Mouse (Mus musculus) neural tube, embryonic 10.5 days (tissue): Measurements from ENCODE around the gene Olfr1044.
"Not testable (repeated sequence)": the region's sequence is repeated elsewhere in the genome, so short reads cannot be mapped to it uniquely, and the experiment has no call there.

ENCODE experiments used
- DNase-seq: peaks from one replicate; pipeline ENCODE4 v3.0.0-alpha.2; 2017; ENCODE audit warnings: low spot score; ENCODE audit errors: extremely low spot score

Gene Olfr1044

DNA sequence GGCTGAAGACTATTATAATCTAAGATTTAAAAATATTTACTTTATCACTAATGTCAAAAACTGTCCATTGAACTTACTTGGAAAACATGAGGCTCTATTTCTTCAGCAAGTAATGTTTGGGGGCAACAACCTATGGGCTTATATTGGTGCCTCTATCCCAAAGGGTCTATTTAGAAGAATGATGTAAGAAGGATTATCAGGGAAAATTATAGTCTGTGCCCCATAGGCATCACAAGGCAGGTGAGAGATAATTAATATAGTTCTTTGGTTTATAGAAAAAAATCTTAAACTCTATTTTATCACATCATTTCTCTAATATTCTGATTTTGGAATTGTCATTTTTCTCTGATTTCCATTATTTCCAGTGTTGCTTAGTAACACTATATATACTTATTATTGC lies at the start of gene Olfr1044:
Gene Olfr1044, minus strand, starts transcription at position 101 of the 400 bp plus-strand sequence.
- no peak for DNase-seq

DNA sequence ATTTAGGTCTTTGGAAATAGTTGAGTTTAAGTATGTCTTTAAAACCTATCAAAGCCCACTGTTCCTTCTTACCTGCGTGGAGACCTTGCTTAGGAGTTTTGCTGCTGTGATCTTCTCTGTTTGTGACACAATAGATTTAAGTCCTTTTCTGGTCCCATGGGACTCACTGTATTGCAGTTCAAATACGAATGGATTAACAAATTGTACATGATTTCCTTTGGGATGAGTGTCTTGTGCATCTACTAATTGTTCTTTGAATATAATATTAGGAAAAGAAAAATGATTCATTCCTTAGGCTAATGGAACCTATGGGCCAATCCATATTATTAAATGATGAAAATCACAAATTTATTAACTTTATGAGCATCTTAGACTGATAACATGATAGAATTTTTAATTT lies 41.6 kb upstream of the Olfr1044 start, which contains the start of gene Olfr1046:
Gene Olfr1046, minus strand, starts transcription at position 101 of the 400 bp plus-strand sequence.
- DNase-seq: no peak

GRCm38 (mm10) chr2:86202909-86203308 lies 25.3 kb upstream of the Olfr1044 start, which contains the start of gene Olfr1045:
Olfr1045 (minus strand) TSS chr2:86203009.
- DNase-seq: no peak

GRCm38 (mm10) chr2:86195863-86196262 lies 18.2 kb upstream of the Olfr1044 start:
- DNase-seq: no peak

DNA sequence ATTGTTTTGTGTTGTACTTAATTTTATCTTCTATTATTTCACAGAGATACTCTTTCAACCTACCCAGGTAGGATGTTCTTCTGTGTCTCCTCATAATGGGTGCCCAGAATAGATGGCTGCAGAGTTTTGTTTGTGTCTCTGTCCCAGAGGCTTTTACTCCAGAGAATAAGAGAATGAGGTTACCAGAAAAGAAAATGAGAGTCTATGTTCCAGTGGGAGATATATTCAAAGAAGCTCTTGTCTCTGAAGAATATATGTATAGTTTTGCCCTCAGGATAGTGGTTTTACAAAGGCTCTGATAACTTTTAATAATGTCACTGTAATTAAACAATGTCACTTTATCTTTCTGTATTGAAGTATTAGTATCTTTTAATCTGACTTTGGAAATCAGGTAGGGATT lies 8.0 kb upstream of the Olfr1044 start, which contains the start of gene Olfr52:
Gene Olfr52, minus strand, starts transcription at position 101 of the 400 bp plus-strand sequence.
- DNase-seq: no peak

DNA sequence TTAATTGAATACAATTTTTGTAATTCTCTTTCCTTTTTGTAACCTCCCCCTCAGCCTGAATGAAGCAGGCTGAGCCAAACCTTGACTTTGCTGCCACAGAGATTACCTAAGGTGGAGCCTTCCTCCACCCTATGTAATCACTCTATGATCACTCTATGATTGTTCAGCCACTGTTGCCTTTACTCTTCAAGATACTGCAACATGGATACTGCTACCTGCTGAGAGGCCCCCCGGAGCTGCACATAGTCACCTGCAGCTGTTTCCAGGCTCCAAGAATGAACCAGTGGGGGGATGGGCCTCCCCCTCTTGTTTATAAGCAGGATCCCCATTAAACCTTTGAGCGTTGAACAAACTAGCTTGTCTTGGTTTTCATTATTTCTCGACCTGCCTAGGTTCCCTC lies 2.3 kb upstream of the Olfr1044 start:
- no peak for DNase-seq

GRCm38 (mm10) chr2:86175422-86175821 lies 2.2 kb downstream of the Olfr1044 start:
- not testable (repeated sequence) for DNase-seq

- no peak for DNase-seq
Observed at GRCm38 (mm10) chr2:86167422-86167821, 10.2 kb downstream of the Olfr1044 start, which contains the start of gene Olfr1043. Olfr1043 (minus strand) TSS chr2:86167522.

DNA sequence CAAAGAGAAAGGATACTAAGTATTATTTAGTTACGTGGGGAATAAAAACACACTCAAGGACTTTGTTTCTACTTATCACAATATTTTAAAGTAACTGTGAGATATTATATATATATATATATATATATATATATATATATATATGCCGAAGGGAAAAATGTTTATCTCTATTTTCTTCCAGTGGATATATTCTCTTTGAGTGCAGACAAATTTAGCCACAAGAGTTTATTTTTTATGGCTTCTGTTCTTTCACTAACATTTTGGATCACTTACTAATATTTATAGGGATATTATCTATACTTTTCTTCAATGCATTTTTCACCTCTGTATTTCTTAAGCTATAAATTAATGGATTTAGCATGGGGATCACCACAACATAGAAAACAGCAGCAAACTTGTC lies 15.9 kb downstream of the Olfr1044 start, which contains the start of gene Olfr1042:
Gene Olfr1042, minus strand, starts transcription at position 101 of the 400 bp plus-strand sequence.
- no peak for DNase-seq

DNA sequence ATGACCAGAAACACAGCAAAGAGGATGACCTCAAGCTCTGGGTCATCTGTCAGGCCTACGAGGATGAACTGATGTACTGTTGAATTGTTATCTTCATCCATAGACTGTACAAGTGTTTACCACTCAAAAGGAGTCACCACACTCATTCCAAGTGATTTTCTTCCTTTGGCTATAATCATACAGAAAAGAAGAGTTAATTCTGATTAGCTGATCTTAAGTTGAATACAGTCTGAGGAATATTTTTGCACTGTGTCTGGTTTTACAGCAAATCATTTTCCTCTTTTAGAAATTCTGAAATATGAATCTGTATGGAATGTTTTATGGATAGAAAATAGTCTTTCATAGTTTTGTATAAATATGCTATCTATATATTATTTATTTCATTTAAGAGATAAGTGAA lies 31.0 kb downstream of the Olfr1044 start, which contains the start of gene Olfr1040:
Gene Olfr1040, minus strand, starts transcription at position 101 of the 400 bp plus-strand sequence.
- no peak for DNase-seq

GRCm38 (mm10) chr2:86135828-86136227 lies 41.8 kb downstream of the Olfr1044 start, which contains the start of gene Olfr1039:
Olfr1039 (minus strand) TSS chr2:86135928.
- DNase-seq: no peak
